Mouse (Mus musculus) right cerebral cortex, postnatal 25 days (tissue): ENCODE measurements around the gene Chd1.

Experiments used
- DNase-seq: peaks from one replicate; pipeline ENCODE4 v3.0.0; 2022

Gene Chd1

GRCm38 (mm10) chr17:15812136-15812778 lies 107.5 kb downstream of the Chd1 start:
- no peak for DNase-seq

DNA sequence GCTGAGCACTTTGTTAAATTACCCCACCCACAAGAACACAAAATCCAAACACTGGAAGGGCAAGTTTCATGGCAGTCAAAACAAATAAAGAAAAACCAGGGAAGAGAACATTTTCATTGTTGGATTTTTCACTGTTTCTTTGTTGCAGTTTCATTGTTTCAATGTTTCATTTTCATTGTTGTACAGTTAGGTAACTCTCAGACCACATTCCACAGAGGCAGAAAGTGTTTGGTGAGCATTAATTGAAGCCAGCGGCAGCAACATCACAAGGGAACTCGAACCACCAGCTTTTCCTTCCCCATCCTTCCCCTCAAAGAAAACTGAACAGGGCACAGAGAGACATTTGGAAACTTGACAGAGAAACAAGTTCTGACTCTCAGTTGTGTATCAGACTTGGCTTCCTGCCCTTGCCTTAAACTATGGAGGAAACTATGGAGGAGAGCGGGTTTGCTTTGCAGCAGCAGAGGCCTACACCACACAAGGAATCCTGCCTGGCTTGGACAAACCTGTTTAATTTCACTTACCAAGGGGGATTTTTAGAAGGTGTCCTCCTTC lies 109.0 kb downstream of the Chd1 start:
- no peak for DNase-seq

- no peak for DNase-seq
These were observed 110.7 kb downstream of the Chd1 start for GRCm38 (mm10) chr17:15815312-15816018.

- no peak for DNase-seq
These were observed 111.8 kb downstream of the Chd1 start for GRCm38 (mm10) chr17:15816379-15817095.

- no peak for DNase-seq
These were observed 112.3 kb downstream of the Chd1 start for GRCm38 (mm10) chr17:15817096-15817450.

- DNase-seq: no peak
These were observed 112.9 kb downstream of the Chd1 start for GRCm38 (mm10) chr17:15817634-15818033.

GRCm38 (mm10) chr17:15818372-15818771 lies 113.6 kb downstream of the Chd1 start:
- no peak for DNase-seq

- no peak for DNase-seq
These were observed 115.4 kb downstream of the Chd1 start for GRCm38 (mm10) chr17:15820146-15820545.

DNA sequence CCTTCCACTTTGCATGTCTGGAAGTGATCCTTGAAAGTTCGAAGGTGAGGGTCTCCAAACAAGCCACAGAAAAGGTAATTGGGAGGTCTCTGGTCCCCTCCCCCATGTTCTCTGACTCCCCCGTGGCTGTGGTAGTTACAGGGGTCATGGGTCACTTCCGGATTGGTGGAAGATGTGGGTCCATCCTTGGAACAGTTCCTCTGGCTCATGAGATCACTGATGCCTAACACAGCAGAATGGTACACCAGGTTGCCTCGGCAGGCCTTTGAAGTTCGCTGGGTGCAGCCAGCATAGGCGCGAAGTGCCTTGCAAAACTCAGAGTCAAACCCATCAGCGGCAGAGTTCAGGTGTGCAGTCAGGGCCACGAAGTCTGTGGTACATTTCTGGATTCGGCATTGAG lies 116.0 kb downstream of the Chd1 start:
- DNase-seq: no peak

DNA sequence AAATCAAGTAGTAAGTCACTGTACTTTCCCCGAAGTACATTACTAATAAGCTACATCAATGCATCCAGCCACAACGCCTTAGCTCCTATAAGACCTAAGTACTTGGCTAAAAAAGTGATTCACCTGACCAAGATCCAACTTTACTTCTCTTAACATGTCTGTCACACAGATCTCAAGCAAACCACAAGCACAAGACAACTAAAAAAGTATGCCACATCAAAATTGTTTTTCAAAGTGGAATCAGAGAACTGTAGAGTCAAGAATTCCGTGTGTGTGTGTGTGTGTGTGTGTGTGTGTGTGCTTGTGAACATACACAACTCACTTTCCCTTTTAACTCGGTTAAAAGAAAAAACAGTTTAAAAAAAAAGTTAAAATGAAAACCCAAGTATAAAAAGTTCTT lies 116.9 kb downstream of the Chd1 start:
- no peak for DNase-seq
